Mouse (Mus musculus): ENCODE data around the gene Rab31. TPM values are rescaled to one million over a fixed set of nuclear protein-coding genes. Genes with fewer than 3 reads are reported as not detected.
A peak's percentile ranks its signal among the peaks of the same experiment; 100 is the strongest.
"Not testable (repeated sequence)": the region's sequence is repeated elsewhere in the genome, so short reads cannot be mapped to it uniquely, and the experiment has no call there.

The Rab31 gene
- polyA plus RNA-seq, 1 experiment from 2014 or later = 26.0 TPM

DNA sequence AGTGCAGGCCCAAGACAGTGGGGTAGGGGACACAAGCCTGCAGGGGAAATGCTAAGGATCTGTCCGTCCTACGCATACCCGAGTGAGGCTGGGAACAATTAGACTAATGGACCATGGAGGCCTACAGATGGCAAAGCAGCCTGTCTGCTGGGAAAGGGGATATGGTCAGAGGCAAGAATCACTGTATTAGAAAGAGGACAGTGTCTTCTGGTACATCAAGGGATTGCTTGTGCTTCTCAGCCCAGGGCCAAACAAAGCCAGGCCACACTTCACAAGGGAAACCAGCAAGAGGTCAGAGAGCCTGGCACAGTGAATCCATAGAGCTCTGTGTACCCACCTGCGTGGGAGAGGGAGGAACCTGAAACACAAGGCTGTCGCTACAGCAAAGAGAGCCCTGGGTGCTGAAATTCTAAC is 130.0 kb downstream of the Rab31 start:
- Histone ChIP-seq H3K9ac (no peak overlapping the region), H3K27me3 (no peaks in the 10 kb centered on the region), H3K36me3 (no peaks in the 10 kb centered on the region), H3K4me1 (replicated peaks) (peaks cover 13% of the 10 kb centered on the region), H3K4me2 (no peak overlapping the region), H3K4me3 (no peak overlapping the region), H3K27ac (0 out of 2 replicates have a peak overlapping the region, but pooled peaks have one; percentile 7), H3K9me3 (replicated peaks) (no peaks in the 10 kb centered on the region)
- 78% methylated on average over 5 of the region's 5 CpGs for WGBS
- ATAC-seq (replicated peaks; ENCODE audit: insufficient number of reproducible peaks, insufficient read depth, low FRiP score, low read depth) = no peak

DNA sequence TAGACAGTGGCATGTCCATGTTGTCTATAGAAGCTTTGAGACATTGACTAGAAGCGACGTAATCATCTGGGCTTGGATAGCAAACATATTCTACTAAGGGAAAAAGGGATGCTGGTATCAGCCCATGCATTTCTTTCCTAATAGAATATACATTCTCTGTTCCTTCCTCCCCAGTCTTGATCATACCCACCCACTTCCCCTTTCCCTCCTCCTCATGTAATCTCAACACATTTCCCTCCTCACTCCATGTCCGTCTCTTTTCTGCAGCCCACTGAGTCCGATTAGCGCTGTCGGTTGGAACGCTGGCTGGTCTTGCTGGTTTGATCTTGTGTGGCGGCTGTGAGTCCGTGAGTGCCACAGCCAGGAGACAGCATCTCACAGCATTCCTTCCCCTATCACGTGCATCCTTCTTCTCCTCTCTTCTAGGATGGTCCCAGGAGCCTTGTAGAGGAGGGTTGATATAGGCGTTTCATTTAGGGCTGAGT is 130.8 kb downstream of the Rab31 start, which contains the start of gene Txndc2:
TSS of gene Txndc2 (minus strand) at position 435 of the 485 bp plus-strand sequence.
- no peaks in the 10 kb centered on the region for H3K27me3 ChIP-seq
- no peak within 1 kb of the TSS for H3K4me2 ChIP-seq
- H3K4me3 ChIP-seq = no peak within 1 kb of the TSS
- 76% methylated on average over 11 of the region's 11 CpGs for WGBS
- H3K27ac ChIP-seq = 0 out of 2 replicates have a peak within 1 kb of the TSS, but pooled peaks have one; percentile 7
- H3K4me1 ChIP-seq (replicated peaks) = peaks cover 13% of the 10 kb centered on the region
- H3K9ac ChIP-seq = no peak within 1 kb of the TSS
- no peak for ATAC-seq (replicated peaks; ENCODE audit: insufficient number of reproducible peaks, insufficient read depth, low FRiP score, low read depth)
- no peaks in the 10 kb centered on the region for H3K9me3 ChIP-seq (replicated peaks)
- no peaks in the 10 kb centered on the region for H3K36me3 ChIP-seq

DNA sequence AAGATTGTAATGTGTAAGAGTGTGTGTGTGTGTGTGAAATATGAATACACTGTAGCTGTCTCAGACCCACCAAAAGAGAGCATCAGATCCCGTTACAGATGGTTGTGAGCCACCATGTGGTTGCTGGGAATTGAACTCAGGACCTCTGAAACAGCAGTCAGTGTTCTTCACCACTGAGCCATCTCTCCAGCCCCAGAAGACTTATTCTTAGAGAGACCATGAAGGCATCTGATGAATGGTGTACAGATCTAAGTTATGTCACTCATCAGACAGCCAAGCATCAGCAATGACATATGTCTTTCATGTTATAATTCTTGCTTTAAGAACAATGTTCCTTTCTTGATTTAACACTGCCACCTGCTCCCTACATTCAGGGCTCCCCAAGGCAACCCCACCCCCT is 133.4 kb downstream of the Rab31 start:
- Histone ChIP-seq H3K27me3 (no peaks in the 10 kb centered on the region), H3K4me3 (no peak overlapping the region), H3K4me2 (no peak overlapping the region), H3K27ac (no peak overlapping the region), H3K36me3 (no peaks in the 10 kb centered on the region), H3K4me1 (replicated peaks) (peaks cover 16% of the 10 kb centered on the region), H3K9ac (no peak overlapping the region), H3K9me3 (replicated peaks) (no peaks in the 10 kb centered on the region)
- no peak for ATAC-seq (replicated peaks; ENCODE audit: insufficient number of reproducible peaks, insufficient read depth, low FRiP score, low read depth)
- 80% methylated on average over 1 of the region's 1 CpGs for WGBS

DNA sequence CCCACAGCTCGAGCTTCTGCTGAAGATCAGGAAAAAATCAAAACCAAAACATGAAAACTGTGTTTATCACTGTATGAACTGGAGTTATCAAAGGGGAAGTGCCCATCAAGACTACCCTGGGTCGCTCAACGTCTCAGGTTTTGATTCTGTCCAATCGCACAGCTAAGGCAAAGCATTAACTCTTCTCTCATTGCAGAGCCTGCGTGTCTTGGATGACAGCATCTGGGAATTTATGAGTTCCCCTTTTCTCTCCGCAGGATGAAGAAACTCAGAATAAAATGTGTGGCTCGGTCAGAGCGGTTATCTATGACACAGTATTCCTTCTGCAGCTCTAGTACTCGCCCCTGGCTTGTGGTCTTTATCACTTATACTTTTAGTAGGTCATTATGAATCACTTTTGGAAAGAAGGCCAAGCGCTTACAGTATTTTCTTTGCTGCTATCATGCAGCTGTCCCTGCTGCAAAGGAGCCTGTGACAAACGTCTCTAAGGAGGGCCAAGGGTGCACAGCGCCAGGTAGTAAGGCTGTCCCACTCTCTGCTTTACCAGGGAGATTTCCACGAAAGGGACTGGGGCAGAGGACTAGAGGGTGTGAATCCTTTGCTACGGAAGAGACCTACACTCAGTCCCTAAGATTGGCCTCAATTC is 136.7 kb downstream of the Rab31 start:
- H3K27ac ChIP-seq = no peak overlapping the region
- H3K9me3 ChIP-seq (replicated peaks) = no peaks in the 10 kb centered on the region
- H3K4me1 ChIP-seq (replicated peaks) = peaks cover 5% of the 10 kb centered on the region; the same call in 1 of the 2 replicates
- H3K4me3 ChIP-seq = no peak overlapping the region
- ATAC-seq (replicated peaks; ENCODE audit: insufficient number of reproducible peaks, insufficient read depth, low FRiP score, low read depth) = no peak
- H3K4me2 ChIP-seq = no peak overlapping the region
- no peaks in the 10 kb centered on the region for H3K27me3 ChIP-seq
- WGBS = 48% methylated on average over 14 of the region's 14 CpGs
- no peaks in the 10 kb centered on the region for H3K36me3 ChIP-seq
- H3K9ac ChIP-seq = no peak overlapping the region

DNA sequence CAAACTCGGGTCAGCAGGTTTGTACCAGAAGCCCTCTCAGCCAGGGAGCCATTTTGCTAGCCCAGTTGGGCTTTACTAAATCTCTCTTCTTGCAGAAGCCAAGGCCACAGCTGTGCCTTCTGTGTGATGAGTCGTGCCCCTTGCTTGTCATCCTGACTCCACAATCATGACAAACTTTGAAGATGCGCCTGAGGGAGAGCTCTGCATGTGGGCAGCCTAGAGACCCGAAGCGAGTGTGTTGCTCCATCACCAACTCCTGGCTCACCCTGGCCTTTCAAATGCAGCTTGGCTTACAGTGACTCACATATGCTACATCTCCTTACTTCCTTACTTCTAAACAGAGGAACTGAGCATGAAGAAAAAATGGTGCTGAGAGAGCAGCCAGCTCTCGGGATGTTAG is 142.6 kb downstream of the Rab31 start:
- Histone ChIP-seq H3K4me1 (replicated peaks) (peaks cover under 1% of the 10 kb centered on the region; the same call in 1 of the 2 replicates), H3K9me3 (replicated peaks) (no peaks in the 10 kb centered on the region), H3K9ac (no peak overlapping the region), H3K4me2 (no peak overlapping the region), H3K27me3 (no peaks in the 10 kb centered on the region), H3K36me3 (no peaks in the 10 kb centered on the region), H3K27ac (no peak overlapping the region), H3K4me3 (no peak overlapping the region)
- ATAC-seq (replicated peaks; ENCODE audit: insufficient number of reproducible peaks, insufficient read depth, low FRiP score, low read depth) = no peak
- 77% methylated on average over 6 of the region's 6 CpGs for WGBS

DNA sequence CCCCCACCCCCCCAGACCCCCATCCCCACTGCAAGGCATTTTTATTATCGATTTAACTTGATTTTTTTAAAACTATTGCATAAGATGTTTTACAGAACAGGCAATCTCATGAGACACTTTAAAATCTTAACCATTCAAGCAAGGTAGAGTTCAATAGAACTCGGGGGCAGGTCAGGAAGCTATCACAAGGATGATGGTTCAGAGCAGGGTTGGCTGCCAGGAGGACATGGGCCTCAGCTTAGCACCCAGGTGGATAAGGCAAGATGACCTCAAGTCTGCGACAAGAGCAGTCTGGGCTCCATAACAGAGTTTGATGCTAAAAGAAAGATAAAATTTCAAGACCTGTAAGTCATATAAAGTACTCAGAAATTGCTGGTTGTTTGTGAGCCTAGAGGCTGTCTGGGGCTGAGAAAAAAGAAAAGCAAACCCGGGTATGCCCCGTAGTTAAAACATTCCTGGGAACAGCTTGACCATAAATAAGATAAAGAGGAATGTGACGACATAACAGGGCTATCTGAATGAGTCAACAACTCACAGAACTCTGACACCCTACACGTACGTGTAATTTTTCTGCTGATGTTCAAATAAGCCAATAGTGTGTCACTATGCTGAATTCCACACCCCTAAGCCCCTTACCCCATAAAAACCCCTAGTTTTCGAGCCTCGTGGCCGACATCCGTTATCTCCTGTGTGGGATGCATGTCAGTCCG is 143.6 kb downstream of the Rab31 start:
- not testable (repeated sequence) for H3K9ac ChIP-seq; H3K36me3 ChIP-seq; H3K27ac ChIP-seq; ATAC-seq (replicated peaks; ENCODE audit: insufficient number of reproducible peaks, insufficient read depth, low FRiP score, low read depth); H3K4me1 ChIP-seq (replicated peaks); H3K9me3 ChIP-seq (replicated peaks); H3K27me3 ChIP-seq; H3K4me2 ChIP-seq; H3K4me3 ChIP-seq
- WGBS = 42% methylated on average over 13 of the region's 13 CpGs

DNA sequence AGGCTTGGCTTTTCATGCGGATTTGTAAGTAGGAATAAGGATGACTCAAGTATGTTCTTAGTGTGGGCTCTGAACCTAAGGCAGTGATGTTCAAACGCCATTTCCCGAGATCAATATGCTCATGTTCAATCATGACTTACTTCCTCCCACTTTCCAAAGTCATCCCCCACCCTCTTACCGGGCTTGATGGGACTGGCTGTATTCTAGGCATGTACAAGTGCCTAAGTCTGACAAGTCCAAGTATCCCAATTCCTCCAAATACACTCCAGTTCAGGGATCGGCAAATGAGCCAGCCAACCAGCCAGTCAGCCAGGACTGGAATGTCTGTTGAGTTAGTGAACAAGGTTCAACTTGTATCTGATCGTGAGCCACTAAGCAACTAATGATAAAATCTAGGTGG is 146.3 kb downstream of the Rab31 start:
- H3K4me1 ChIP-seq (replicated peaks) = no peaks in the 10 kb centered on the region; the same call in 1 of the 2 replicates
- H3K27ac ChIP-seq = no peak overlapping the region
- no peak overlapping the region for H3K9ac ChIP-seq
- no peaks in the 10 kb centered on the region for H3K27me3 ChIP-seq
- H3K36me3 ChIP-seq = no peaks in the 10 kb centered on the region
- 84% methylated on average over 6 of the region's 6 CpGs for WGBS
- H3K4me2 ChIP-seq = no peak overlapping the region
- H3K9me3 ChIP-seq (replicated peaks) = no peaks in the 10 kb centered on the region
- no peak overlapping the region for H3K4me3 ChIP-seq
- no peak for ATAC-seq (replicated peaks; ENCODE audit: insufficient number of reproducible peaks, insufficient read depth, low FRiP score, low read depth)

DNA sequence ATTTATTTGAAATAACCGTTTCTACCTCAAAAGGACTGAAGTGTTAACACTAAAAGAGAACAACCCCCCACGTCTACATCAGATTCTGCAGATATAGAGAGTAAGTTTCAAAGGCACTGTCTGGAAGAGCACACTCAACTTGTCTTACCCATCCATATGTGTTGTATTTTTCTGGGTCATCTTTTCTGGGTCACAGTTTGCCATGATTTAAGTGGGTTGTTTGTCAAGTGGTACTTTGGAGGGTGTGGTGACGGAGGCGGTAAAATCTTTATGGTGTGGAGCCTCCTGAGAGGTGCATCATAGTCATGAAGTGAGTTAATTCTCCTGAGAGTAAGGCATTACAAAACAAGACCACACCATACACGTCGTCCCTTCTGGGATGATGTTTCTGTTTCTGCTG is 147.0 kb downstream of the Rab31 start:
- H3K27me3 ChIP-seq = no peaks in the 10 kb centered on the region
- WGBS = 87% methylated on average over 6 of the region's 6 CpGs
- no peak overlapping the region for H3K27ac ChIP-seq
- H3K9ac ChIP-seq = no peak overlapping the region
- H3K4me3 ChIP-seq = no peak overlapping the region
- ATAC-seq (replicated peaks; ENCODE audit: insufficient number of reproducible peaks, insufficient read depth, low FRiP score, low read depth) = no peak
- H3K4me2 ChIP-seq = no peak overlapping the region
- no peaks in the 10 kb centered on the region for H3K36me3 ChIP-seq
- H3K9me3 ChIP-seq (replicated peaks) = no peaks in the 10 kb centered on the region
- no peaks in the 10 kb centered on the region; the same call in 1 of the 2 replicates for H3K4me1 ChIP-seq (replicated peaks)

DNA sequence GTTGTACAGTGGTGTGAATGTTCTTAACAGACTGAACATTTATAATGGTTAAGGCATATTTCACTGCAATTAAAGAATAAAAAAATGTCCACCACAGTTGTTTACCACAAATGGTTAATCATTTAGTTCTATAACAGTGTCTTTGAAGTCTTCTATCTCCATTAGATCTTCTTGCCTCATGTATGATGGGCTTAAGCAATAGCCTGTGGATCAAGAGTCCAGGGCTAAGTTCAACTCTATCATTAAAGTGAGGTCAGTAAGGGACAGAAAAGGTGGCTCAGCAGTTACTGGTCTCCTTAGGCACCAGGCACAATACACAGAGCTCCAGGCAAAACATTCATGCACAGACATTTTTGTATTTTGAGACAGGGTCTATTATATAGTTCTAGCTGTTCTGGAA is 149.4 kb downstream of the Rab31 start:
- Histone ChIP-seq H3K4me3 (no peak overlapping the region), H3K4me1 (replicated peaks) (no peaks in the 10 kb centered on the region; the same call in 1 of the 2 replicates), H3K27ac (no peak overlapping the region), H3K36me3 (no peaks in the 10 kb centered on the region), H3K4me2 (no peak overlapping the region), H3K9me3 (replicated peaks) (no peaks in the 10 kb centered on the region), H3K27me3 (no peaks in the 10 kb centered on the region), H3K9ac (no peak overlapping the region)
- ATAC-seq (replicated peaks; ENCODE audit: insufficient number of reproducible peaks, insufficient read depth, low FRiP score, low read depth) = no peak

DNA sequence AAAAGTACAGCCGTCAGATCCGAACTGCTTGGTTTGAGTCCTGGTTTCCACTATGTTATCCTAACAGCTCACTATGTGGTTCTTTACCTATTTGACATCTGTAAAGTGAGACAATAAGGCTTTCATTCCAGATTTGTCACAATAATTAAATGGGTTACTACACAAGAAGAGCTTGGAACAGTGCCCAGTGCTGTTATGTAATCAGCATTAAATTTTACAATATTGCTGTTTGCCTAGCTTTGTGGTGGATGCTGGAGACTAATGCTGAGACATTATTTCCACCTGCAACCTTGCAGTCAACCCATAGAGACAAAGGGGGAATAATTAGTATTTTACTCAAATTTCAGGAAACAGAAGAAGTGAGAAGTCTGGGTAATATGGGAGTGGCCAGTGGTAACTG is 154.1 kb downstream of the Rab31 start:
- WGBS = 88% methylated on average over 2 of the region's 2 CpGs
- ATAC-seq (replicated peaks; ENCODE audit: insufficient number of reproducible peaks, insufficient read depth, low FRiP score, low read depth) = no peak
- no peaks in the 10 kb centered on the region for H3K36me3 ChIP-seq
- H3K4me3 ChIP-seq = no peak overlapping the region
- H3K4me1 ChIP-seq (replicated peaks) = peaks cover 6% of the 10 kb centered on the region; the same call in 1 of the 2 replicates
- no peak overlapping the region for H3K4me2 ChIP-seq
- no peaks in the 10 kb centered on the region for H3K27me3 ChIP-seq
- no peaks in the 10 kb centered on the region for H3K9me3 ChIP-seq (replicated peaks)
- no peak overlapping the region for H3K9ac ChIP-seq
- H3K27ac ChIP-seq = no peak overlapping the region

DNA sequence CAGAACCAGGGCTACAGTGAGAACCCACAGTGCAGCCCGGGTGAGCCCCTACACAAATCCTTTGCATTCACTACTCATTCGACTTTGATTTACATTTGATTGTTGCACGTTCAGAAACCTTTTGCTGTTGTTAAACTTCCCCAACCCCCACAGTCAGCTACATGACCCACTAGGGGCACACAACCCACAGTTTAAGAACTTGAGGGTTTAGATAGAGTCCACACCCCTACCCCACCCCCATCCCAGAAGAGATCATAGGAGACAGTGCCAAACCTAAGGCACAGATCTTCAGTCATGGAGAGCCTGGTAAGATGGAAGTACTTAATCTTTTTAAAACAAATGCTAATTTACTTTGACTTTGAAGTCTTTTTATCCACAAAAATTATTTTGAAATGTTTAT is 156.9 kb downstream of the Rab31 start:
- 45% methylated on average over 3 of the region's 3 CpGs for WGBS
- H3K4me3 ChIP-seq = no peak overlapping the region

More for the DNA sequence above, 156.9 kb downstream of the Rab31 start:
- no peaks in the 10 kb centered on the region for H3K27me3 ChIP-seq
- no peak overlapping the region for H3K27ac ChIP-seq
- no peak overlapping the region for H3K4me2 ChIP-seq
- no peak overlapping the region for H3K9ac ChIP-seq
- no peaks in the 10 kb centered on the region for H3K9me3 ChIP-seq (replicated peaks)
- H3K36me3 ChIP-seq = no peaks in the 10 kb centered on the region
- no peak for ATAC-seq (replicated peaks; ENCODE audit: insufficient number of reproducible peaks, insufficient read depth, low FRiP score, low read depth)
- H3K4me1 ChIP-seq (replicated peaks) = peaks cover 14% of the 10 kb centered on the region

Data from heart, embryonic 15.5 days (tissue).